In genomic region chr5:129670036-129670458, GRCm38 (mm10) we compare ENCODE assay signal across 8 mouse cellular contexts. TPM values are rescaled to one million over a fixed set of nuclear protein-coding genes. Genes with fewer than 3 reads are reported as not detected.
DNase-seq lines count a peak whose midpoint lies in the region; ATAC-seq and TF ChIP-seq lines count a peak whose summit lies in the region.

Gene Zfp11 (minus strand): TSS chr5:129670099.

- H3K36me3 ChIP-seq in hindbrain, postnatal 0 days (ENCODE audit: insufficient read depth, low read length), result no peaks in the 10 kb centered on the region

- TF ChIP-seq CTCF in cortical plate, adult 2 months (IDR thresholded peaks at IDR 0.05; ENCODE audit: extremely low read depth, insufficient read depth, low read length), result no peak
- TF ChIP-seq CTCF in gastrocnemius, adult 2 months (IDR thresholded peaks at IDR 0.05), result no peak
- no peak for TF ChIP-seq CTCF in hindbrain, postnatal 0 days (IDR thresholded peaks at IDR 0.05; ENCODE audit: low read depth)

- peaks cover 9% of the 10 kb centered on the region for H3K4me1 ChIP-seq in cortical plate, adult 2 months (ENCODE audit: control insufficient read depth, insufficient read depth, low read length)
- no peaks in the 10 kb centered on the region for H3K4me1 ChIP-seq in hindbrain, postnatal 0 days (ENCODE audit: insufficient read depth, low read length)

- intact Hi-C loops in gastrocnemius, adult 2 months (cut with DNase I), result loop anchor here (2.0 kb wide), 2 partner anchors 45 to 55 kb away; partner anchors contain the start of genes Mrps17 and Nipsnap2

- peak within 1 kb of the TSS; percentile 87 for H3K9ac ChIP-seq in hindbrain, postnatal 0 days (replicated peaks; ENCODE audit: low read length)

- H3K4me3 ChIP-seq in cortical plate, adult 2 months (ENCODE audit: insufficient read depth, low read length), result peak within 1 kb of the TSS; percentile 70
- H3K4me3 ChIP-seq in gastrocnemius, adult 2 months, result peak within 1 kb of the TSS; percentile 83
- H3K4me3 ChIP-seq in hindbrain, postnatal 0 days (ENCODE audit: low read length), result peak within 1 kb of the TSS; percentile 81

- peaks cover 4% of the 10 kb centered on the region; the same call in 1 of the 2 replicates for H3K9me3 ChIP-seq in hindbrain, postnatal 0 days (ENCODE audit: low read length)

- peak; percentile 90 for TF ChIP-seq POLR2A in cortical plate, adult 2 months (IDR thresholded peaks at IDR 0.05; ENCODE audit: extremely low read depth, insufficient read depth, low read length)

- 1% methylated on average over 23 of the region's 23 CpGs for WGBS in hindbrain, postnatal 0 days

- peak; percentile 95 for ATAC-seq in hindbrain, postnatal 0 days

- peak; percentile 81 to 94 for DNase-seq in adrenal gland, adult (ENCODE audit: inconsistent age in 2 of 2, low spot score in 1 of 2)
- peak; percentile 87 for DNase-seq in gastrocnemius, adult 2 months
- DNase-seq in hindbrain, postnatal 0 days (ENCODE audit: low spot score), result peak; percentile 93
- DNase-seq in left cerebral cortex, adult 18-20 months (ENCODE audit: low spot score in 2 of 2), result peak; percentile 74 to 76
- DNase-seq in lung, postnatal 4 days, result peak; percentile 85 to 87
- DNase-seq in retina, postnatal 1 day, result peak; percentile 90
- DNase-seq in urinary bladder, adult 2 months (ENCODE audit: low spot score), result peak; percentile 74

- peak within 1 kb of the TSS; percentile 37; the same call in 1 of the 2 replicates for H3K27ac ChIP-seq in cortical plate, adult 2 months (ENCODE audit: insufficient read depth, low read length)
- H3K27ac ChIP-seq in gastrocnemius, adult 2 months, result peak within 1 kb of the TSS; percentile 92
- H3K27ac ChIP-seq in hindbrain, postnatal 0 days, result peak within 1 kb of the TSS; percentile 70

- H3K27me3 ChIP-seq in hindbrain, postnatal 0 days (ENCODE audit: insufficient read depth, low read length), result no peaks in the 10 kb centered on the region

- peak within 1 kb of the TSS; percentile 81 for H3K4me2 ChIP-seq in hindbrain, postnatal 0 days (ENCODE audit: low read depth, low read length)

RNA-seq across cellular contexts. Expression of gene Zfp11, which starts in this region (rescaled TPM):
- polyA plus RNA-seq in cortical plate, adult 2 months (2012; rRNA removed), result 5.2 and 5.9 TPM in 2 replicates
- 1 to 10 TPM; 1.8 to 2.4 TPM for total RNA-seq in gastrocnemius, adult 2 months (2021)
- total RNA-seq in hindbrain, postnatal 0 days (2014; rRNA removed), result 3.3 and 4.7 TPM in 2 replicates
- 3.2 and 3.4 TPM in 2 replicates for polyA plus RNA-seq in hindbrain, postnatal 0 days (2015; fragmentation: Nextera tagmentation; extraction: Ambion mirVana)
- 1 to 10 TPM; 6.2 to 7.2 TPM for total RNA-seq in left cerebral cortex, adult 18-20 months (2021)
- polyA plus RNA-seq in urinary bladder, adult 2 months (2012; rRNA removed), result 3.5 and 3.7 TPM in 2 replicates

Comparison
In these comparisons a context has a peak if more than half of its experiments do, and no peak if none do; other contexts are left out.
1. Peak in every context shown above with its lines: DNase-seq, ATAC-seq, H3K4me3 ChIP-seq and H3K27ac ChIP-seq.
2. H3K27ac ChIP-seq: peak in every context shown above with its lines; median percentile 92 in gastrocnemius, adult 2 months; 70 in hindbrain, postnatal 0 days; 37 in cortical plate, adult 2 months.